Mouse (Mus musculus) monocyte, adult 5-6 weeks (primary cell): ENCODE measurements around the gene Gm47791. TPM values are rescaled to one million over a fixed set of nuclear protein-coding genes. Genes with fewer than 3 reads are reported as not detected.

Experiments
- ATAC-seq: fragments of 153-309, 156-312 bp; replicated peaks from 2 replicates; pipeline ENCODE4 v1.8.0; 2017; ENCODE audit warnings: mild to moderate bottlenecking; ENCODE audit not compliant: low TSS enrichment, insufficient number of reproducible peaks, severe bottlenecking, poor library complexity, low FRiP score
- total RNA-seq: library from RNA; stranded (forward); fragments of 200-1000, 200-491, 200-594 nt; gene quantifications from 3 replicates; pipeline ENCODE4 v1.2.3, GENCODE M21; 2017

Gene Gm47791
- total RNA-seq, 1 experiment from 2014 or later = not detected

DNA sequence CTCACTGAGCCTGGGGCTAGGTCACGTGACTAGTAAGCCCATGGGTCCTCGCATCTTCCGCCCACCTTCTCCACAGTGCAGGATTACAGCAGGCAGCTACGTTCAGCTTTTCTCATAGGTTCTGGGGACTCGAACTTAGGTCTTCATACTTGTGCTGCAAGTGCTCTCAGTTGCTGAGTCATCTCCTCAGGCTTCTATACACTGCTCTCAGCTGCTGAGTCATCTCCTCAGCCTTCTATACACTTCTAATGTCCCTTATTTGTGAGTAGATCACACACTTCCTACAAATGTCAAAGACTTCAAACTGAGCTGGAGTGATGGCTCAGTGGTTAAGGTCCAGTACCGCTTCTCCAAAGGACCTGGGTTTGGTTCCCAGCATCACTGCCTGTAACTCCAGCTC is 21.2 kb upstream of the Gm47791 start:
- ATAC-seq = no peak

DNA sequence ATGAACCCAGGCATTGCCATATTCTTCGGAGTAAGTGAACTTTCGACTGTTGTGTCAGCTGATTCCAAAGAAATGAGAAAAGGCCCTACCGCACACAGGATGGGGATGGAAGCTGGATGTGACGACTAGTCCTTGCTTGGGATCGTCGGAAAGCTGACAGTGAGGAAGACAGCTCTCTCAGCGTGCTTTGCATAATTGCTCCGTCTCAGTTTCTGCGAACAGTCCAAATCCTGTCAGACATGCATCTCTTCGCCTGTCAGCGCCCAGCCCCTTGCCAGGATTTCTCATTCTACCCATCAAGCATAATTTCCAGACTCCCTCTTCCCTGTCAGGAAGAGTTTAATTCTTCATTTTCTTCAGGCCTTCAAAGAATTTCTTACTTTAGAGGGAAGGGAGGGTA is 20.1 kb upstream of the Gm47791 start:
- ATAC-seq = no peak

DNA sequence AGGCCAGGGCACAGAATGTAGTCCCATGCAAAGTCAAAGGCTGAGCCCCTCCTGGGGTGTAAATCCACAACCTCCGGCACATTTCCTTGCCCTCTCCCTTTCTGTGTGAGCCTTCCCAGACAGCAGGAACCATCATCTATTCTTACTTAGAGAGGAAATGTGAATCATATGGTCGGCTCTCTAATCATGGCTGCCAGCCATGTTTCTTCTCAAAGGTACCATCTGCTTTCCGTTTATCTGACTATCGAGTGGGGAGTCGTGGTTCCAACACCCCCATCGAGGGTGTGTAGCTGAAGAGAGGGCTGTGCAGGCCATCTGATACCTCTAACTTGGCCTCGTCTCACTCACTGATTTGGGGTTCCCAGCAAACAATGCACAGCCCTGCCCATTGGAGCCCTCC is 17.0 kb upstream of the Gm47791 start:
- ATAC-seq = no peak

DNA sequence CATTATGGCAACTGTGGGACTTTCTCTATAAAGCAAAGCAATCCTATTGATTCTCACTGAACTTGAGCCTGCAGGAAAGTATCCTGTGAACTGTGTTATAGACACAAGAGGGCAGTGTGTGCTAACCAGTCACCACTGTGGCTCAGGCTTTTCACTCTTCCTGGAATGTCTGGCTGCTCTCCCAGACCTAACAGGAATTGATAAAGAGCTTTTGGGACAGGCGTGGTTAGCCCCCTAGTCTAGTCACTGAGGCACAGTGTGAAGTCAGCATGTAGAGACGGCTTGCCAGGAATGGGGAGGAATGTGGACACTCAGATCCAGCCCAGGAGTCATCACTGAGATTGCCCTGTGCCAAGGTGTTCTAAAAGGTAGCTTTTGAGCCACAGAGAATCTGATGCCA is 16.4 kb upstream of the Gm47791 start:
- no peak for ATAC-seq

DNA sequence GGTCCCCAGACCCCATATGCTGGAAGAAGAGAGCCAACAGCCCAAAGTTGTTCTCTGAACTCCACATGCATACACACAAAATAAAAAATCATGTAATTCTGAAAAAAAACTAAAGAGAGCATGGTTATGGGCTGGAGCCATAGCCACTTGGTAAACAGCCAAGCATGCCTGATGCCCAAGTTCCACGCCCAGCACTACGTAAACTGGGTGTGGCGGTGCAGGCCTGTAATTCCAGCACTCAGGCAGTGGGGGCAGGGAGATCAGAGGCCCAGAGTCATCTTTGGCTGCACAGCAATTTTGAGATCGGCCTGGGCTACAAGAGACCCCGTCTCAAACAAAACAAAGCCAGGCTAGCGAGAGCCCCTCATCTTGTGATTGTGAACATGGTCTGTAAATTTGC is 14.5 kb upstream of the Gm47791 start:
- no peak for ATAC-seq

DNA sequence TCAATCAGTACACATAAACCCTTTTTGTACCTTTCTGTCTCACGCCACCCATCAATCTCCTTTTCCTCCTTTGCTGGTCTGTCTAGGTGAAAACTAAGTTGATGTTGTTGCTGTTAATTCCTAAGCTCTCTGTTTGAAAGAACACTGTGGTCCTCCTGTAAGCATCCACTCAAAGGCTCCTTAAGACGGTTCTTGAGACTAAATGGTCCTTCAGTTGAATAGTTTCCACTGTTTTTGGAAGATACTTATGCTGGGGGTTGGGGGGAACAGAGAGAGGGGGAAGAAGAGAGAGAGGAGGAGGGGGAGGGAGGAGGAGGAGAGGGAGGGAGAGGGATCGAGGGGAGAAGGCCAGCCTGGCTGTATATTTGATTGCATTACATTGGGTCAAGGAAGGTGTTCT is 12.5 kb upstream of the Gm47791 start:
- ATAC-seq = no peak

DNA sequence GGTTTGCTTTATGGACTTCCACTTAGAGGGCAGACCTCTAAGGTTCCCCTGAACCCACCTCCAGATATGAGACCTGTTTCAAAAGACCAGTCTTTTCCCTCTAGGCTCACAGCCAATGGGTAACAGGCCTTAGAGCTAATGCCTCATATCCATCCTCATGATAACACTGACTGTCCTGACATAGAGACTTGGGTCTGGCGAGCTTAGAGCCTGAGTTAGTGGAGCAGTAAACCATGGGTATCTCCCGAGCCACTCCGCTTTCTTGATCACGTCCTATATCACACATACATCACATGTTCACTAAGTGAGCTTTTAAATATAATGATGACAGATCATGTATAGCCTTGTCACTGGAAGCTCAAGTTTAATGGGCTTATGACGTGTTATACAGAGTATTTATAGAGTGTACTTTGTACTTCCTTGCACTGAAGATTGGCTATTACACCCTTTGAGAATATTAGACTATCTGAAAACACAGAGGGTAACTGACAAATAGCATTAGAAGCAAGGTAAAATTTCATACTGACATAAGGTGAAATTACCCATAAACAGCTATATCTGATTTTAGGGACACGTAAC is 8.4 kb upstream of the Gm47791 start:
- no peak for ATAC-seq

DNA sequence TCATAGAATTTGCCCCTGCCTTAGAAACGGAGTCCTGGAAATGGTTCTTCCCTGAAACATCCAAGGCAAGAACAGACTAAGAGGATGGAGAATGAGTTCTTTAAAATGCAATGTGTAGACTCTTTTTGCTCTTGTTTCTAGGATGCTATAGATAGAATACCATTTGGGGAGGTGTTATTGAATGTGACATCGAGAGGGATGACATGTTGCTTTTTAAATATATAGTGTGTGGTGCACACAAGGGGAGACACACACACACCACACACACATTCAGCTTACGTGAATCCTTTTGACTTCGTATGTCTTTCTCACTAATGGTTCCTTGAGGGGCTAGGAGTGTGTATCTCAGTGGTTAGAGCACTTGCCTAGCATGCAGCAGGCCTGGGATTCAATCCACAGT is 4.2 kb upstream of the Gm47791 start:
- ATAC-seq = no peak

DNA sequence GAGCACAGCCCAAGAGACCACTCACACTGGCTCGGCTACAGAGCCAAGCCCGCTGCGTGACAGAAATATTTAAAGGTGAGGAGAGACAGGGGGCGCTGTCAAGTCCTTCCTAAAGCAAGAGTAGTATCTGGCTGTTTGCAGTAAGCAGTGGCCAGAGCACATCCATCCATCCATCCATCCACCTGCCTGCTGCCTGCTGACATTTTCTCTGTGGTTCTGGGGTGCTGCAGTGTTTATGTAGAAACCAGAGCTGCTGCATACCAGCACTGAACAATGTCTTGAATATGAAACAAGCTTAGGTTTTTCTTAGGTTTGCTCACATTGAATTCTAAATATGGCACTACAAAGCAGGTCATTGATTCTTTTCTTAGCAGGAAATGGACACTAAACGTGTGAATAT is 2.2 kb upstream of the Gm47791 start:
- ATAC-seq = no peak

DNA sequence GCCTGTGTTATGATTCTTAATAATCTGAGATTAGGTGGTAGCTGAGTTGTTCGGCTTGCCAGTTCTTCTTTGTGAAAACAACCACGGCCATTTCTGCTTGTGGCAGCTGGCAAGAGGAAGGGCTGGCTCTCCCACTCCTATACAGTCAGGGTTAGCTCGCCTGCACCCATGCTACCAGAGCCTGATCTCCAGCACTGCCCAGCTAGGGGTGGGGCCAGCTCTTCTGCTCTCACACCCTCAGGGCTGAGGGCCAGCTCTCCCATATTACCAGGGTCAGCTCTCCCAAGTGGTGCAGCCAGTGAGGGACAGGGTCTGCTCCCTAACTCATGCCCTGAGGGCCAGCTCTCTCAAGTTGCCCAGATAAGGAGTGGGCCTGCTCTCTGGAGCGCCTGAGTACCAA is 1.4 kb upstream of the Gm47791 start:
- ATAC-seq = no peak

DNA sequence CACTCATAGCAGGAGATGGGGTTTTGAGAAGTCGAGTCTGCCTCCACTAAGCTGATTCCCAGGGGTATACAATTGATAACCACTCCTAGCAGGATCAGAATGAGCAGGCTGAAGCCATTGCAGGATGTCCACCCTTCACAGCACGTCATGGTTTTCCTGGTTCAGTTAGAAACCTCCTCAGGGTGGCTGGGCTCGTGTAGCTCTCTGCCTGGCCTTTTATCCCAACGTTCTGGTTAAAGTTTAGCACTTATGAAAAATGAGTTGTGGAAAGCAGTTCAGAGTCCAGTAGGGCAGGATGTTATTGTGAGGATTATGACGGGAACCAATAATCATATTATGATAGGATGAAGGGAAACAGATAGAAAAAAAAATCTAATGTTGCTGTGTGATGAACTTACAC is 2.8 kb downstream of the Gm47791 start, which contains the start of gene Tm4sf20:
Tm4sf20 (minus strand) TSS at position 193 of the 400 bp plus-strand sequence.
- ATAC-seq = no peak

DNA sequence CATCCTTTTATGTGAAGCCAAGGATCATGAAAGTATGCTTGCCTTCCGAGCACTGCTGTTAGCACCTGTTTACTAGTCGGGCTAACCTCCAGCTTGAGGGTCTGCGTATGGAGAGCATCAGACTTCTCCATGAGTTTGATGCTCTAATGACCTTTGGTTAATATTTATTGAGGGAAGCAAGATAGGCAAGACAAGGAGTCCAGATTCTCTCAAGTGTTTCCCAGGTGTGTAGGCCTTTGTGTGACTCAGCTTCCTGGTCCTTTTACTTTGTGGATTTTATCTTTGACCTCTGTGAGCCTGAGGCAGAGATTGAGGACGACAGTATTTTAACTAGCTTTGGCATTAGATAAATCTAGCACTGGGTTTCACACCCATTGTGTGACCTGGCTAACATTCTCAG is 4.4 kb downstream of the Gm47791 start:
- no peak for ATAC-seq

DNA sequence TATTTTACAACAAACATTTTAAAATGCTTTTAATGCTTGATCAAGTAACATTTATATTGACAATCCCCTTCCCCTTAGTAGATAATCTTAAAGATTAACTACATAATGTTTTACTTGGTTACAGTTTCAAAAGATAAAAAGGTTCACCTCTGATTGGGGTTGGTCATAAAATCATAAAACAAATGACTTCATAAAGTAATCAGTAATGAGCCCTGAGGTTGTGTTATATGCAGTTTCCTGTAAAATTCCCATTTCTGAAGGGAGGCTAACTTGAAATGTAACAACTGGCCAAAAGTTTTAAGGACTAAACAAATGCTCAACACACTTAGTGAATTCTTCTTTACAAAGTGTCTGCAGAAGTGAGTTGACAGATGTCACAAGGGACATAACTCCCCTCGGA is 4.8 kb downstream of the Gm47791 start:
- no peak for ATAC-seq

DNA sequence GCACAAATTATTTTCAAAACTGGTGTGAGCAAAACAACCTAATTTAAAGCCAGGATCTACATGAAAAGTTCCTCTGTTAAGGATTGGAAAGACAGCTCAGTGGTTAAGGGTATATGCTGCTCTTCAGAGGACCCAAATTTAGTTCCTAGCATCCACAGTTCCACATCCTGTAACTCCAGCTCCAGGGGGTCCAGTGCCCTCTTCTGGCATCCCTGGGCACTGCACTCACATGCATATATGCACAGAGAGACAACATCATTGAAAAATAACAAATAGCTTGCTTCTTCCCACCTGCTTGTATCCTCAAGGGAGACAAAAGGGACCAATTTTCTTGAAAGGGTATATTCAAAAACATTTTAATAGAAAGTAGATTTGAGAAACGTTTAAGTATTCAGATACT is 8.8 kb downstream of the Gm47791 start:
- no peak for ATAC-seq

DNA sequence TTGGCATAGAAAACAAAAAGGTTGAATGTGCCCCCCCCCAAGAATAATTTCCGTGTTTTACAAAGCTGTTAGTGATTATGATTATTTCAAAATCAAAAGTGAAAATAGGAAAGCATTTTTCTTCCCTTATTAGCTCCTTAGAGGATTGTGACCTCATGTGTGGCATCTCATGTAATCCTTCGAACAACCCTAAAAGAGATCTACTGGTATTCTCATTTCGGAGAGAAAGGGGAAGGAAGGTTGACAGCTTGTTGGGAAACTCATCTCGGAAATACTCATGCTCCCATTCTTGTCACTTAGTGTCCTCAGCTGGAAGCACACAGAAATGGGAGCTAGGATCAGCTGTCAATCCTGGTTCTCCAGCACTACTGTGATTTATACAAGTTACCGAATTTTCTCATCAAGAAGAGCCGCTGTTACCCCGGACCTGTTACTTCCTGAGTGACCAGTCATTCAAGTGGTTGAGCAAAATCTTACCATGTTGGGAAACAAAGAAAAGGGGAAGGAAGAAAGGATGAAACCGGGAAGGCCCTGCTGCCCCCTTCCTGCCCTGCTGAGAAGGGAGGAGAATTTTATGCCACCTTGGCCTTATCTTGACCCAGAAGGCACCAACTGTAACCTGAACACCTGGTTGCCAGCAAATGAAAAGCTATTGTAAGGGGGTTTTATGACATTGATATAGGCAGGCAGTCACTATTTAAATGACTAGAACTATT is 9.4 kb downstream of the Gm47791 start:
- peak; percentile 36; the same call in 1 of the 2 replicates for ATAC-seq

DNA sequence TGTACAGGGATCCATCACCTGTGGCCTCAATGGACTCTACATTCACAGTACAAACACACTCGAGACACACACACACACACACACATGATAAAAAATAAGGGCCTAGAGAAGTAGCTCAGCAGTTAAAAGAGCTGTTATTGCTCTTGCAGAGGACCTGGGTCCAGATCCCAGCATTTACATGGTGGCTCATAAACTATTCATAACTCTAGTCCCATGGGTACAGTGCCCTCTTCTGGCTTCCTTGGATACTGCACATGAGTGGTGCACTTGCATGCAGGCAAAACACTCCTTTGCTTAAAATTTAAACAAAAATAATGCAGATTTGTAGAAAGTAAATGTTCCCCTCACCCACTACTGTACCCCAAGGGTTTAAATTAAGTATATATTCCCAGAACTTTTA is 11.5 kb downstream of the Gm47791 start:
- no peak for ATAC-seq

DNA sequence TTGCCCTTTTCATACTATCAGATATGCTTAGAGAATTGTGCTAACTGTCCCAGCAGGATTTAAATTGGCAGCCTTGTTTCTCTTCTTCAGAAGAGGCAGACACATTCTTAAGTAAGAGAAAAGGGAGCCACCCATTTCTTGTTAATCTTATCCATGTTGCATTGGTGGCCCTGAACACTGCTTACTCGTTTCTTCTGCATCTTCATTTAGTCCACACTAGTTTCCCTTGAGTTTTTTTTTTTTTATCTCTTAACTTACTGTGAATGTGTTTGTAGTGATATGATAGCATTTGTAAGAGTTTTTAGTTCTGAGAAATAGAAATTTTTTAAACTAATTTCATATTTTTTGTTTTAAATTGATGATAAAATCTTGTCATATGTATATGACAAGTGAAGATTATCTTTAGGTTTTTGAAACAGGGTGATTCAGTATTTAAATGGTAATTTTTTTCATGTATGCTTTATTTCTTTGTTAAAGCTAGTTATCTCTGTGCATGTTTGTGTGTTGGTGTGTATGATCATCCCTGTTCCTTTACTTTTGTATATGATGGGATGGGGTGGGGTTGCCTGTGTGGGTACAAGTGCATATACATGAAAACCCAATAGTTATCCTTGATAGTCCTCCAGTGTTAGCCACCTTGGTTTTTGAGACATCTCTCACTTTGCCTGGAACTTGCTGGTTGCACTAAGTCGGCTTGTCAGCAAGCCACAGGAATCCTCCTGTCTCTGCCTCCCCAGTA is 23.2 kb downstream of the Gm47791 start:
- no peak for ATAC-seq

DNA sequence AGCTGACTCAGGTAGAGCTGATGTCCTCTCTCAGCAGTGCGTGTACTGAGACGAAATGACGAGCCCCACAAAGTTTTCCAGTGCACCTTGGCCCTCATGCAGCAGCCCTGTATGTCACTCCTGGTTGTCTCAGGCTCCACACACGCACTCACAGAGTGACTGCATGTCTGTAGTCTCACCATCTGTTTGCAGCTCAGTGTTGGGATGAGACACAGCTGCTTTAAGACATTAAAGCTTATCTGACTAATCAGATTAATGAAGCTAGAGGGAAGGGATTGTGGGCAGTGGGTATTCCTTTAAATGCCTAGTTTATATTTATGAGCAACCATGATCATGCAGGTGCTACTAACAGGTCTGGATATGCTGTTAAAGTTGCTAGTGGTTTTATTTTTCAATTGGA is 24.6 kb downstream of the Gm47791 start:
- no peak for ATAC-seq

DNA sequence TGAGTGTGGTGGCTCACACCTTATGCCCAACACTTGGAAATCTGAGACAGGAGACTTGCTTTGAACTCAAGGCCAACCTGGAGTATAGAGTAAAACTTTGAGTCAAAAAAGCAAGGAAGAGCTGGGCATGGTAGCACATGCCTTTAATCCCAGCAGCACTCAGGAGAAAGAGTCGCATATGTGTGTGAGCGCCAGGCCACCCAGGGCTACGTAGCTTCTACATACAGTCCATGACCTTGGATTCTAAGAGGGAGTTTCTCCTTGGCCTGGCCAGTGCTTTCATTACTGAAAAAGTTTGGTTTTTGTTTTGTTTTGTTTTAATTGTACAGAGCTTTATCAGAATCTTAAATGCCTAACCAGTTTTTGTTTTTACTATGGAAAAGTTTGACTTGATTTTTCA is 27.1 kb downstream of the Gm47791 start:
- no peak for ATAC-seq

DNA sequence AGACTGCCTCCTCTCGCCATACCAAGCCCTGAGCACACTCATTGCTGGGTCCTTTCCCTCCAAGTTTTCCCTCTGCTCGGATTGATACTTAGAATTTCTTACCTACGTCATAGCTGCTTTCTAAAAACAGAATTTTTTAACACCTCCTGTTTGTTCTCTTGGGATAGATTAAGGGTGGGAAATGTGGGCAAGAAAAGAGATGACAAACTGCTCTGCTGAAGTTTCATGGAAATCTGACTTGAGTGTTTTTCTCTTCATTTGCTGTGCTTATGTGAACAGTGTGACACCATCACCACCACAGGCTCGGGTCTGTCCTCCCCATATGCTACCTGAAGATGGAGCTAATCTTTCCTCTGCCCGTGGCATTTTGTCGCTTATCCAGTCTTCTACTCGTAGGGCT is 29.5 kb downstream of the Gm47791 start:
- ATAC-seq = no peak
